Mouse (Mus musculus) bone marrow, adult 2 months (tissue): ENCODE measurements around the gene Rnf169.
"Not testable (repeated sequence)": the region's sequence is repeated elsewhere in the genome, so short reads cannot be mapped to it uniquely, and the experiment has no call there.

Source experiments
- CTCF ChIP-seq: fragments of 200-500 bp; IDR thresholded peaks from 2 replicates; pipeline ENCODE4 v1.5.1; 2011; ENCODE audit warnings: low read length, control low read depth; ENCODE audit not compliant: control insufficient read depth, insufficient read depth
- POLR2A ChIP-seq: fragments of 200-500 bp; IDR thresholded peaks from 2 replicates; pipeline ENCODE4 v1.6.1; 2011; ENCODE audit warnings: low read depth, mild to moderate bottlenecking, control low read depth, low read length, borderline replicate concordance; ENCODE audit not compliant: control insufficient read depth

DNA sequence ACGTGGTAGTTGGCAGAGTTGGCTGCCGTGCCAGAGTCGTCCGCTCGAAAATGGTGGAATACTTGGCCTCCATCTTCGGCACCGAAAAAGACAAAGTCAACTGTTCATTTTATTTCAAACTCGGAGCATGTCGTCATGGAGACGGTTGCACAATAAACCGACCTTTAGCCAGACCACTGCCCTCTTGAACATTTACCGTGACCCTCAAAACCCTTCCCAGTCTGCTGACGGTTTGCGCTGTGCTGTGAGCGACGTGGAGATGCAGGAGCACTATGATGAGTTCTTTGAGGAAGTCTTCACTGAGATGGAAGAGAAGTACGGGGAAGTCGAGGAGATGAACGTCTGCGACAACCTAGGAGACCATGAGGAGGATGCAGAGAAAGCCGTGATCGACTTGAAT, 35.2 kb downstream of the Rnf169 start:
- TF ChIP-seq CTCF, POLR2A: not testable (repeated sequence)
